Mouse (Mus musculus): Measurements from ENCODE around the gene Ctnna3.

Gene Ctnna3

DNA sequence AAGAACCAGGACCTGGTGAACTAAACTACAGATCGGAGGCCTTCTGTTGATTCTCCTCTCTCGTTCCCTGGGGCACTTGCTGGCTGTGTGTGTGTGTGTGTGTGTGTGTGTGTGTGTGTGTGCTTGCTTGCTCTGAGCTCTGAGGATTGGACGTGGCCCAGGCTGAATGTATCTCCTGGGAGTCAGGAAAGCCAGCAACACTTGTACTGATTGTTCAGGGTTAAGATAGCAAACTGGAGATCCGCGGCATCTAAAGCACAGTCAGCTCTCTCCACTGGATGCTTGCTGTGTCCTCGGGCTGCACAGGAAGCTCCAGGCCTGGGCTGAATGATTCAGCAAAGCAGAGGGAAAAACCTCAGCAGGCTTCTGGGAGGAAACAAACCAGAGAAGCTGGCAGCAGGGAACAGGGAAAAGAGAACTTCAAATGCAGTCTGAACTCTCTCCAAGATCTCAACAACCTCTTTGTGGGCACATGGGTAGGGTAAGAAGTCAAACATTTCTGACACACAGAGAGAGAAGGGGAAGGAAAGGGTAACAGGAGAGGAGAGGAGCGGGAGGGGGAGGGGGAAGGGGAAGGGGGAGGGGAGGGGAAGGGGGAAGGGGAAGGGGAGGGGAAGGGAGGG lies 524.5 kb downstream of the Ctnna3 start:
- DNase-seq, result no peak

DNA sequence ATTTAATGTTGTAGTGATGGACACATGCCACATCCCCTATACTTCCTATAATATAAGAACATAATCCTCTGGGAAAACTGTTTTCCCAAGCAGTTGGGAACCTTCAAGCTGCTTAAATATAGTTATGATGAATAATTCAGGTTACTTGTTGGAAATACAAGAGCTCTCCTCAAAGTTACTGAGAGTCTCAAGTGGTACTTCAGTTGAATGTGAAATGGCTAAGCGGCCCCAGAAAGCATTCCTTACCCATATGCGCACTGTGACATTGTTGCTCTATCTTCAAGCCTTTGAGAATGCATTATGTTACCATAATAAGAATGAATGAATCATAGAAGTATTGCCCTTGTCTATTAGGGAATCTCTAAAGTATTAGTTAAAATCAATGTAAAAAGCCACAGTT lies 542.4 kb downstream of the Ctnna3 start:
- DNase-seq, result no peak

DNA sequence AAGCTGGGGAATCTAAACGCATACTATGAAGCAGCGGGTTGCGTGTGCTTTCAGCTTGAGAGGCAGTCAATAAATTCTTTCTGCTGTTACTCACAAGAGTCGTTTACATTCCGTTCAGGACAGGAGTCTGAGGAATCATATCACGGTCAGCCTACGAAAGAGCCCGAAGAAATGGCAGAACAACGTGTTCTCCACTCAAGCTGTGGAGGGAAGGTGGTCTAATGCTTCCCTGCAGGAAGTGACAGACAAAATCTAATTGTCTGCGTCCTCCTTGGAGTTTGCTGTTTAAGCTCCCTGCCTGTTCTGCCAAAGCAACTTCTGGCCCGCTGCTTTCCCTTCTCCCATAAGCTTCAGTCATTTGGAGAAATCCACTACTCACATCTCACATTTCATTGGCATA lies 548.2 kb downstream of the Ctnna3 start:
- no peak for DNase-seq

DNA sequence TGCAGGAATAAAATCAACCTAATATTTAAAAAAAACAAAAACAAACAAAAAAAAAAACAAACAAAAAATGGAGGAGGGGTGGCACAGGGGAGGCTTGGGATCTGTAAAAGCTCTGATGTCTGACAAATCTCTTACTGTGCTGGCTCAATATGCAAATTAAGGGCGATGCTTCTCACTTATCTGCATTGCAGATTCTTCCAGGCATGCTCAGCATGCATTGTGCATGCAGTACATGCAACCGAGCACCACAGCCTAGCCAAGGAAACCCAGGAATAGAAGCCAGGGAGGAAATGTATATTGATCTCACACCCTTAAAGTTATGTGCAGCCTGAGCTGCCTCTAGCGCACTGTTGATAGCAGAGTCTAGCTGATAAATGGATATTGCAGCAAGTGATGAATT lies 548.6 kb downstream of the Ctnna3 start:
- DNase-seq, result no peak

DNA sequence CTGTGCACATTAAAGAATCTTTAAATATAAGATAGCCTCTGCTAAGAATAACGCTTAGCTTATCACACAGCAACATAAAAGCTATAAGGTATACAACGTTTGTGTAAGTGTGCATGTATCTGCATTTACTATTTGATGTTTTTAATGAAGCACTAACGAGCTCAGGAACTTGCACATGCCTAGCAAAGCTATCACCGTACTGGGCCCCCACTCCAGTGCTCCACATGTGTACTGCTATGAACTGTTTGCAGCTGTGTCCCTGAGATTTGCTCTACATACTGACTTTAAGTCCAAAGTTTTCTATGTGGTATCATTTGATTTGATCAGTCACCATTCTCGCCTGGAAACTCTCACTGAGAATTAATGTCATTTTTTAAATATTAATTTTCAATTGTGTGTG lies 549.1 kb downstream of the Ctnna3 start:
- no peak for DNase-seq

DNA sequence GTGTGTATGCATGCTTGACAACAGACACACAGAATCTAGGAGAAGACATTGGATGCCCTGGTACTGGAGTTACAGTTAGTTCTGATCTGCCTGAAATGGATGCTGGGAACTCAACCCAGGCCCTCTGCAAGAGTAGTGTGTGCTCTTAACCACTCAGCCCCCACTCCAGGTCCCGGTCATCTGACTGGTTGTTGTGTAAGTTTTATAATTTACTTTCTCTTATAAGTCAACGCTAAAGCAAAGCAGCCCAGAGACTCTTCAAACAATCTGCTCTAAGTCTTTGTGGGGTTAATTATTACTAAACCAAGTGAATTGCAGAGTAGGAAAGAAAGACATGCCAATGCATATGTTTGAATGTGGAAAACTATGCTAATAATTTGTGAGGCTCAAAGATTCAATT lies 549.5 kb downstream of the Ctnna3 start:
- DNase-seq, result no peak

DNA sequence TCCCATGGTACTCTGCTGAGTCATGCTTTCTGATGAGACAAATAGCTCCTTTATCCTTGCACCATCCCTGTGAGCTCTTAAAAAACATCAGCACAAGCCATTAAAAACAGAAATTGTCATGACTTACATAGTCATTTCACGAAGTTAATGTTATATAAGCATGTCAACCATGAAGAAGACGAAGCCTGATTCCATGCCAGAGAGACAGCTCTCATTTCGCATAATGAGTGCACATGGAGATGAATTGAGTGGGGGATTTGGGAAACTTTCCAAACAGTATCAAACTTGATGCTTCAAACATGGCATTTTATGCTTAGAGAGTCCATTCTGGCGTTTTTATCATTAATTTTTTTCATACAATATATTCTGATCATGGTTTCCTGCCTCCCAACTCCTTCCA lies 555.7 kb downstream of the Ctnna3 start:
- no peak for DNase-seq

- DNase-seq, result no peak
Observed at GRCm38 (mm10) chr10:63994251-63994650, 564.4 kb downstream of the Ctnna3 start.

DNA sequence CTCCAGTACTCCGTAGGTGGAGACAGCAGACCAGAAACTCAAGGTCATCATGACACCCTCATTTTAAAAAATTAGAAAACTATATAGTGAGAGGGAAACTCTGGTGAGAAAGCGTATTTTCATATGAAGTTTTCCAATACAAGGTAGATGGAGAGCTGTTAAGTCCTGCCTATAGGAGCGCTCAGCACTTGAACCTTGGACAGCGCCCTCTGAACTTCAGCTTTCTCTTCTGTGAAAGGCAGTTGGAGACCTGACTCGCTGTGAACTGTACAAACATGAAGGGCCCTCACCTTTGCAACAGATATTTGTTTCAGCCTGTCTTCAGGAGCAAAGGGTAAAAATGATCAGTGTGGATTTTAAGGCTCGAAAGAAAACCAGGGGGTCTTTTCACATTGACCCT lies 571.6 kb downstream of the Ctnna3 start:
- DNase-seq, result no peak

DNA sequence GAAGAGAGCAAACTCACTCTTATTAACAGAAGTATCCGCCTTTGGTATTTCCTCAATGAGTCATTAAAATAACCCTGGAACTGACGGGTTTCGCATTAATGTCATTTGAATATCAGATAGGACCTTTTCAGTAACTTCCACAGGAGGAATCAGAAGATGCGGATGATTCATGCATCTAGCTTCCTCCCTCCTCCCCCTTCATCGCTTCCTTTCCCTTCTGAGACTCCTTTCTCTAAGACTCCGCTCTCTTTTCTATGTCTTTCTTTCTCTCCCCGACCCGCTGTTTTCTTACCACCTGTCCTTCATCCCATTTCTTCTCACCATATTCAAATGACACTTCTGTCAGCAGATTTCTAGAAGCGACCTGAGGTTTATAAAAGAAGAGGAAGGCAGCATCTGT lies 572.1 kb downstream of the Ctnna3 start:
- no peak for DNase-seq

DNA sequence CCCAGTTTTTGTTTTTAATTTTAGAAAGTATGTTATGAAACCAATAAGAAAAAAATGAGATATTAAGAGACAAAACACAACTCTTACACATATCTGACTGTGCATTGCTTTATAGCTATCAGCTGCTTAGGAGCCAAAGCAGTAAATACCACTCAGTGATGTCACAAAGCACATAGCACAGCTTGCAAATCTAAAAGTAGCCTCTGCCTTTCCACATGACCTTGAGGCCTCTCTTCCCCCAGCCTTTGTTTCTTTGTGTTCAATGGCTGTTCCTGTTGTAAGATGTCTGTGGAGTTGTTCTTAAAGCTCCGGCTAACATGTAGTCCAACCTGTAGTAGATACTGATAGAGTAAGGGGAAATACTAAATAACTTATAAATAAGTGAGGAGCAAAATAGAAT lies 590.4 kb downstream of the Ctnna3 start:
- DNase-seq, result no peak

- DNase-seq, result no peak
Observed at GRCm38 (mm10) chr10:64023340-64023739, 593.4 kb downstream of the Ctnna3 start.

DNA sequence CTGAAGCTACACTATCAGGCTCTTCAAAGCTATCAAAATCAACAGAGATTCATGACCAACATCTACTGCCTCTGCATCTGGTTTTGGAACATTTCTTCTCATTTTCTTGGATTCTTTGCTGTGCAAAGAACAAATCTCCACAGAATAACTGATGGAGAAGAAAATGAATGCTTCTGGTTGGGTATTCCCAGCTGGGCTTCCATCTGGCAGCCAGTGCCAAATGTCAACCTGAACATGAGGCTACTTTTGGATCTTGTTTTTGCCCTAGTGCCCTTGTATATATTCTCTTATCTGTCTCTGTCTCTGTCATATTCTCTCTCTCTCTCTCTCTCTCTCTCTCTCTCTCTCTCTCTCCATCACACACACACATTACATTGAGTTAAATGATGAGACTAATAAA lies 601.0 kb downstream of the Ctnna3 start:
- DNase-seq, result no peak

DNA sequence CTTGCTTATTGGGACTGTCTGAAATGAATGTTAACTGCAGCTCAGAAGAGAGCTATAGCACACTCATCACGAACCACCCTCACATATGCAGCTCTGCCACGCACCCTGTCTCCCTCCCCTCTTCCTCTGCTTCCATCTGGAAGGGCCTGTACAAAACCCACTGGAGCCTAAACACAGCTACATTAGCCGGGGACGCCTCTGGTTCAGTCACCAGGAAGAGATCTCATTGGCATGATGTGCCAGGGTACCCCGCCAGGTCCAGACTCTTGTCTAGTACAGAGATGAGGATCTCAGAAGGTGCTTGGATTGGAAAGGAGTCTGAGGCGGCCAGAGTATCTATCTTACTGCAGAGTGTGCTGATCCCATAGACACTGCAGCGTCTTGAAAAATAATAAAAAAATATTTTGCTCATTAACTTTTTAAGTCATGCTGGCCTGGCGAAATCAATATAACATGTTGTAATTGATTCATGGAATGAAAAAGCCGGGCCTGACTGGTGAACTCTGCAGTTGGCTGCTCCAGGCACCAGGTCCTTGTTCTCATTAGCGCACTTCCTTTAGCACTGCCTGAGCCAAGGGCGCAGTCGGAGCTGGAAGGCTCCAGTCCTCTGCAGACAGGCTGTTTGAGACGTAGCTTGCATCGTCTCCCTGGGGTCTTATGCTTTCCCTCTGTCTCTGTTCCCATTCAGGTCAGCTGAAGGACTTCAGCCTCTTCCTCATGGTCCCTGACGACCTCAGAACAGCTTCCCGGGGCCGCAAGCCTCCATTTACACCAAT lies 610.0 kb downstream of the Ctnna3 start:
- no peak for DNase-seq

GRCm38 (mm10) chr10:64041218-64041617 lies 611.3 kb downstream of the Ctnna3 start:
- DNase-seq, result no peak

DNA sequence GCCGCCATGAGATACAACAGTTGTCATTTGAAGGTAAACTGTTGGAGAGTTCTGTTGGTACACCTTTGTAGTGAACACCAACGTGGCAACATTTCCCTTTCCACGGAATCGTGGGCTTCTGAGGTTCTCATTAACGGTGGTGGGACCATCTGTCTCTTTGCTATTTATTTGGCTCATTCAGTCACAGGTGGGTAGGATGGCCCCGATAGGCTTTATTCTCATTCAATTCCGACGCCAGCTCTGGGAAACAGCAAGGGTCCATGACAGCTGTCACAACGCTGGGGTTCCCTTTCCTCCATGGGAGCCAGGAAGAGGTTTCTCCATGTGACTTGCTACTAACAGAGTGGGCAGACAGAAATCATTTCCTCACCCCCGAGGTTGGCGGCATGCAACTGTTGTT lies 612.0 kb downstream of the Ctnna3 start:
- no peak for DNase-seq

GRCm38 (mm10) chr10:64049151-64049550 lies 619.3 kb downstream of the Ctnna3 start:
- no peak for DNase-seq

GRCm38 (mm10) chr10:64049946-64050345 lies 620.0 kb downstream of the Ctnna3 start:
- no peak for DNase-seq

GRCm38 (mm10) chr10:64063704-64064103 lies 633.8 kb downstream of the Ctnna3 start:
- DNase-seq, result no peak

DNA sequence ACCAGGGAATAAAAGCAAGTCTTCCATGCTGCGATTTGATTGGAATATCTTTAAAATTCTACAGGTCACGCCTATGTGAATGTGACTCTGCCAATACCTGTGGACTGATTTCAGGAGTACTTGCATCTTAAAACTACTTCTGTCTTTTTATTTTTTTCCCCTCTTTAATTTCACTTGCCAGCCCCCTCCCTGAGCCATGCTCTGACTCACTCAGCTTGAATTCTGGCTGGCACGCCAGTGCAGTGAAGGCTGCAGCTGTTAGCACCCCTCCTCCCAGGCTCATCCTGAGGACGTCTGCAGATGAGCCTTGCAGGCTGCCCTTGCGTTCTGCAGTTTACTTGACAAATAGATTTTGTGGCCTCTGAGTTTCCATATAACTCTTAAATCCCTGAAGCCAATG lies 646.0 kb downstream of the Ctnna3 start:
- DNase-seq, result peak; percentile 29

DNA sequence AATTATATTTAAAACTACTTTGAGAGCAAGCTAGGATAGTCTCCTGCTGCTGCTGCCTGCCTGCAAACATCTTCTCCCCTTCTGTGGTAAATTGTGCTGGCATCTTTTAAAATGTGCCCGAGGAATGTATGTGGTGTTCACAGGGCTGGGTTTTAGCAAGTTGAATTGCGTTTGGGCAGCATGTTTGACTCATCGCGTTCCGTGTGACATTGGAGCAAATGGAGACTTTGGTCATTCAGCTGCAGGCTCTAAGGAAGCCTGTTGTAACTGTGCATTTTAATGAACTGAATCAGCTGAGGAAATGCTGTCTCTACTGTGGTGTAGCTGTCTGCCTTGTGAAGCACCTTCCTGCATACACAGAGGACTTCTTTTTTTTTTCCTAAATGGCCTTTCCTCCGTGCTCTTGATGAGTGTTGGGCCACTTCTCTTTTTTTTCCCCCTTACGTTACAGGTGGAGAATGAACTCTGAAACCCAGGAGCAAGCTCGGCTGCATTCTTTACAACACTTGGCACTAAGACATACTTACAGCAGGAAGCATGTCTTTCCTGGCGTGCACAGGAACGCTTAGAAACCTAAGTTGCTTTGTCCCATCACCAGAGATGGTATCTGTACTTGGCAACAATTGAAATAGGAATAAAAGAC lies 646.6 kb downstream of the Ctnna3 start:
- no peak for DNase-seq

- DNase-seq, result no peak
Observed at GRCm38 (mm10) chr10:64082345-64082744, 652.4 kb downstream of the Ctnna3 start.

DNA sequence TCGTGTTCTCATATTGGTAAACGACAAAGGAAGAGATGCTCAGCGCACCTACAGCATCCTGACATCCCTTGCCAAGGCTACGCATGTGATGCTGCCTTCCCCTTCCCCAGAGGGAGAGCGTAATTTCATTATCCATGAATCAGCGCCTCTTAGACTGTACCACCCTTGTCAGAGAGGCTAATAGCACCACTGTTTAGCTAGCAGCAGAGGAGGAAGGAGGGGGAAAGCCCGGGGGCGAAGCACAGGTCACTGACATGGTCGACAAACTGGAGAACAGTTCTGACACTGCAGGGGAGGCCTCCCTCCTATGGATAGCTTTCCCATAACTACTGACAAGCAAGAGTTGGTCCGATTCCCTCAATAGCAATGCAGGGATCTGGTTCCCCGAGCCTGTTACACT lies 653.9 kb downstream of the Ctnna3 start:
- DNase-seq, result no peak

DNA sequence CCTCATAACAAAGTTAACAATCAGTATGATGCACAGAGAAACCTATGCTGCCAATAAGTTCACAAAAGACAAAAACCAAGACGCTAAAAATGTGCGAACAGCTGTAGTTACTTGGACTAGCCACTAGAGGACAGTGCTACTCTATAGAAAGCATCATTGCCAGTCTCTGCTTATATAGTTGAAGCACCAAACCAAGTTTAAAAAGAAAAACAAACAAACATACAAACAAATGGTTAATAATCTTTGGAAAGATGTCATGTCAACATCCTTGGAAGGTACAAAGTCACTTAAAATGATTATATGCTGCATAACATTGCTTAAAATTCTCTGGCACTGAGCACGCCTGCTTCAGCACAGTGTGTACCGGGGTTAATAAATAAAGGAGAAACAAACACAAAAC lies 654.6 kb downstream of the Ctnna3 start:
- no peak for DNase-seq

Data from right cerebral cortex, postnatal 4 days (tissue).